Mouse (Mus musculus) liver, embryonic 16.5 days (tissue): ENCODE results near the gene Slc12a9. TPM values are rescaled to one million over a fixed set of nuclear protein-coding genes. Genes with fewer than 3 reads are reported as not detected.

Experiments
- ATAC-seq: fragments of 200-750 bp; cut with Nextera tagmentation; 2 replicates; pipeline ENCODE4 v1.8.0; 2017; ENCODE audit warnings: low read depth, mild to moderate bottlenecking, moderate number of reproducible peaks, moderate library complexity
- H3K27ac ChIP-seq: fragments of 300-500 bp; sonication (generic); 2 replicates; pipeline ENCODE4 v1.5.1; 2014; ENCODE audit warnings: mild to moderate bottlenecking, low read length
- H3K27me3 ChIP-seq: fragments of 300-500 bp; sonication (generic); 2 replicates; pipeline ENCODE4 v1.6.1; 2014; ENCODE audit warnings: low read depth, low read length, mixed read lengths; ENCODE audit not compliant: control insufficient read depth, insufficient read depth
- H3K36me3 ChIP-seq: fragments of 300-500 bp; sonication (generic); 2 replicates; pipeline ENCODE4 v1.6.1; 2014; ENCODE audit warnings: mild to moderate bottlenecking; ENCODE audit not compliant: control insufficient read depth, insufficient read depth
- H3K4me1 ChIP-seq: fragments of 300-500 bp; sonication (generic); 2 replicates; pipeline ENCODE4 v1.6.1; 2014; ENCODE audit warnings: low read depth, low read length, mixed read lengths; ENCODE audit not compliant: control insufficient read depth
- H3K4me2 ChIP-seq: fragments of 300-500 bp; sonication (generic); 2 replicates; pipeline ENCODE4 v1.6.1; 2014; ENCODE audit warnings: low read depth, low read length, mixed read lengths
- H3K4me3 ChIP-seq: fragments of 300-500 bp; sonication (generic); 2 replicates; pipeline ENCODE4 v1.5.1; 2014; ENCODE audit warnings: low read depth, mild to moderate bottlenecking, low read length
- H3K9ac ChIP-seq: fragments of 300-500 bp; sonication (generic); 2 replicates; pipeline ENCODE4 v1.6.1; 2014; ENCODE audit warnings: low read depth, low read length
- H3K9me3 ChIP-seq: fragments of 300-500 bp; sonication (generic); replicated peaks from 2 replicates; pipeline ENCODE4 v1.6.1; 2016; ENCODE audit warnings: low read length; ENCODE audit not compliant: control insufficient read depth
- WGBS: fragments of 180-500 bp; shearing (Covaris S2); extraction: QIAGEN DNeasy Blood & Tissue Kit; methylation state at CpG from one replicate; pipeline ENCODE4 v1.1.7; 2014; ENCODE audit not compliant: insufficient replicate concordance; 5-methylcytosine and 5-hydroxymethylcytosine counted together
- polyA plus RNA-seq: library from polyadenylated mRNA; unstranded; fragments of >200 nt; fragmentation: Nextera tagmentation; extraction: Ambion mirVana; gene quantifications from 2 replicates; pipeline ENCODE4 v1.2.1, GENCODE M21; 2015

Slc12a9 gene
- polyA plus RNA-seq, 1 experiment from 2014 or later: 3.0 TPM

DNA sequence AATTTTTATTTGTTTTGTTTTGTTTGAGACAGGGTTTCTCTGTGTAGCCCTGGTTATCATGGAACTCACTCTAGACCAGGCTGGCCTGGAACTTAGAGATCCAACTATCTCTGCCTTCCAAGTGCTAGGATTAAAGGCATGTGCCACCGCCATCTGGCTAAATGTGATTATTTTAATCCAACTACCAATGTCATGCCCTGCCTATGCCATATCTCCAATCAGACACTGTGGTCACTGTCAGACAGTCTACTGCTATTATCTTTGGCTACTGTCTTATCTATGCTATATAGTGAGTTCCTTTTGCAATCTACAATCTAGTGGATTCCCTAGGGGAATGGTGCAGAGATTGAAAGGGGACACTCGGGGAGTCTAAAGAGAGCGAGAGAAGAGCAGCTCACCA lies 12.4 kb downstream of the Slc12a9 start:
- H3K4me1 ChIP-seq: peaks cover 8% of the 10 kb centered on the region; the same call in 1 of the 2 replicates
- H3K4me3 ChIP-seq: no peak overlapping the region
- ATAC-seq: no peak; the same call in 1 of the 2 replicates
- H3K27me3 ChIP-seq: no peaks in the 10 kb centered on the region
- 69% methylated on average over 3 of the region's 3 CpGs for WGBS
- no peaks in the 10 kb centered on the region for H3K36me3 ChIP-seq
- H3K4me2 ChIP-seq: no peak overlapping the region
- no peak overlapping the region for H3K27ac ChIP-seq
- no peaks in the 10 kb centered on the region for H3K9me3 ChIP-seq
- no peak overlapping the region for H3K9ac ChIP-seq

DNA sequence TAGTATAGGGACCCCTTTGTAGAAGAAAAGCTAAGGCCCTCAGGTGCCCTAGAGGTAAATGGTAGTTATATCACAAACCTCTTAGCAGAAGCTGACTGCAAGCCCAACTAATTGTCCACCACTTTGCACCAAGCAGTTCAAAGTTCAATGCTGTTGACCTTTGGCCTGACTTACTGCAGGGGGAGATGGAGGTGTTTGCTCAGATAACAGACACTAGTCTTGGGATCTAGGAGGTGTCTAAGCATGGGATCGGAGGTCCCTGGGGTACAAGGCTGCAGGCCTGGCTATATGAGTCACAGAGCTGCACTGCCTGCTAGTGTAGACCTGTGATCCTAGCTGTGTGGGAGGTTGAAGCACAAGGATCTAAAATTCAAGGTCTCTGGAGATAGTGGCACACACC lies 14.8 kb downstream of the Slc12a9 start:
- Histone ChIP-seq H3K36me3 (no peaks in the 10 kb centered on the region), H3K27me3 (no peaks in the 10 kb centered on the region), H3K4me3 (no peak overlapping the region), H3K9me3 (no peaks in the 10 kb centered on the region), H3K4me1 (peaks cover 15% of the 10 kb centered on the region), H3K9ac (no peak overlapping the region), H3K4me2 (no peak overlapping the region), H3K27ac (no peak overlapping the region)
- no peak for ATAC-seq
- 54% methylated on average over 1 of the region's 1 CpGs for WGBS

DNA sequence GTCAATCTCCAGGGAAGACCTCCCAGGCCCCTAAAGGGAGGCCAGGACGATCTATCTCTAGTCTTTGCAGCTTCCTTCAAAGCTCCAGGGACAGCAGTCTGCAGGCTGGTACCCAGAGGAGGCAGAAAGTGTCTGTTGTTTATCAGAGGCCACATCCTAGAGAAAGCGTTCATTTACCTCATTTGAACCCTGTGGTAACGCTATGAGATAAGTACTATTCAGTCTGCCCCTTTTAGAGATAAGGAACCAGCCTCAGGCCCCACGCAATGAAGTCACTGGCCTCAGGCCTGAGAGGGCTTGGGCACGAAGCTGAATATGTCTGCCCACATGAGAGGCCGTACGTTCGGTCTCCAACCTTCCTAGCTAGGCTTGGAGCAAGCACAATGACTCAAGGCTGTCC lies 16.0 kb downstream of the Slc12a9 start:
- no peak overlapping the region for H3K4me3 ChIP-seq
- no peak overlapping the region for H3K4me2 ChIP-seq
- no peak overlapping the region for H3K27ac ChIP-seq
- H3K36me3 ChIP-seq: no peaks in the 10 kb centered on the region
- 35% methylated on average over 8 of the region's 8 CpGs for WGBS
- no peaks in the 10 kb centered on the region for H3K9me3 ChIP-seq
- ATAC-seq: no peak
- H3K9ac ChIP-seq: no peak overlapping the region
- peaks cover 22% of the 10 kb centered on the region for H3K4me1 ChIP-seq
- H3K27me3 ChIP-seq: no peaks in the 10 kb centered on the region

DNA sequence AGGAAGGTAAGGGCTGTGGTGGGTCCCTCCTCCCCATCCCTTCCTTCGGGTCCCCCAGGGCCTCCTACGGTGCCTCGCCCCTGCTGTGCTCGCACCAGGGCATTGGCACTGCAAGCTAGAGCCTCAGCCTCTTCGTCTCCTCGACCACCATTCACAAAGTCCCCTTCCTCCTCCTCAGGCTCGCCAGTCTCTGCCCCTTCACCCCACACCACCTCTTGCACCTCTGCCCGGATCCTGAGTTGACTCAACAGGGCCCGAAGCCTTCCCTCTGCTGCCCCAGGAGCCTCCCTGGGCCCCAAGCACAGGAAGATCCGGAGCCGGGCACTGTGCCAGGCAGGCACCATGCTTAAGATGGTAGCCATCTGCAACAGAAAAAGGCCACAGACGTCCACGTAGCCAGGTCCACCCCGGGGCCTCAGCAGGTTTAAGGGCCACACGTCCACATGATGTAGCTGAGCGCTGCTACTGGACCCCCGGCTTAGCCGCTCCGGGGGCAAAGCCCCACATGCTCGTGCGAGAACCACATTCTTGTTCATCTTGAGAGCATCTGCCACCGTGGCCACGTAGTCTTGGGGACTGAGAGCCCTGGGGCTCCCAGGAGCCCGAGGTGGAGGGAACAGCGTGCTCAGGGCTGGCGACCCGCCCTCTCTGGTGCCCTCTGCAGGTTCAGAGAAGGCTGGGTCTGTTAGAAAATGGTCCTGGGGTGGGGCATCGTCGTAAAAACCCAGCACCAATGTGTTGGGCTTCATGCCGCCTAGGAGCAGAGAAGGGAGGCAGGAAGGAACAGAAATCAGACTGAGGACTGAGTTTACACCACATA lies 18.1 kb downstream of the Slc12a9 start:
- Histone ChIP-seq H3K27ac (no peak overlapping the region), H3K9ac (no peak overlapping the region), H3K27me3 (no peaks in the 10 kb centered on the region), H3K4me1 (peaks cover 22% of the 10 kb centered on the region), H3K4me3 (no peak overlapping the region), H3K36me3 (no peaks in the 10 kb centered on the region), H3K9me3 (no peaks in the 10 kb centered on the region), H3K4me2 (no peak overlapping the region)
- 48% methylated on average over 30 of the region's 30 CpGs for WGBS
- ATAC-seq: no peak

DNA sequence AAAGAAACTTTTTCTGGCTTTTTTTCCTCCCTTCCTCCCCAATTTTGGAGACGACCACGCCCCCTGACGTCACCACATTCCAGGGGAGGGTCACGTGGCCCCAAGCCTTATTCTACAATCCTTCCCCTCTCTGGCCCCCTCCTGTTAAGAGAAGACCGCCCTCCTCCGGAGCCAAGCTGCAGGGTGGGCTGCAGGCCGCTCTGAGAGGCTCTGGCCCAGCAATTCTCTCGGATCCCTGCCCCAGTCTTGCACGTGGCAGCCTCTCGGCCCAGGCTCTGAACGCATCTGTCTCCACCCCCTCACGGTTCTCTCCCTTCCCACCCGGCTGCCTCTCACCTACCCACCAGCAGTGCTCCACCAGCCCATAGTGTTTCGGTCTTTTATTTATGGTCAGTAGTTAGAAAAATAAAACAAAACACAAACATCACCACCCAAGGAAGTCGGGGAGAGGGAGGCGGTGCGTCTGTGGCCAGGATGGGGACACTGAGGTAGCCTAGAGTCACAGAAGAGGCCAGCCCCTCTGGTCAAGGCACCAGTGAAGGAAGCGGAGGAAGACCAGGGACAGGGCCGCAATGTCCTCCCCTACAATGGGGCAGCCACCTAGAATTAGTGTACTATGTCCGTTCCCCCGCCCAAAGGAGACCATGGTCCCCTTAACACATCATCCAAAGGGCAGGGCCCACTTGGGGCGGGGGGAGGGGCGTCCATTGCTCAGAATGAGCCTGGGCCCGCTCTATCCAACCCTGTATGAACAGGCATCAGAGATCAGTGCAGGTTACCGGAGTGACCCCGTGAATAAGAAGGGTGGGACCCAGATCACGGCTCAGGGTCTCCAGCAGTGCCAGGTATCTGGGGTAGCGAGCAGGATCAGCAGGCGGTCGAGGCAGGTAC lies 19.0 kb downstream of the Slc12a9 start, which contains the start of gene Trip6:
Gene Trip6 (minus strand): TSS at position 212 of the 891 bp plus-strand sequence.
- H3K9me3 ChIP-seq: no peaks in the 10 kb centered on the region
- 34% methylated on average over 30 of the region's 30 CpGs for WGBS
- H3K36me3 ChIP-seq: peaks cover 3% of the 10 kb centered on the region; the same call in 1 of the 2 replicates
- H3K4me3 ChIP-seq: peak within 1 kb of the TSS; percentile 60
- peaks cover 22% of the 10 kb centered on the region for H3K4me1 ChIP-seq
- peak; percentile 50 for ATAC-seq
- peak within 1 kb of the TSS; percentile 24; the same call in 1 of the 2 replicates for H3K27ac ChIP-seq
- H3K9ac ChIP-seq: peak within 1 kb of the TSS; percentile 63
- peak within 1 kb of the TSS; percentile 73 for H3K4me2 ChIP-seq
- no peaks in the 10 kb centered on the region for H3K27me3 ChIP-seq

DNA sequence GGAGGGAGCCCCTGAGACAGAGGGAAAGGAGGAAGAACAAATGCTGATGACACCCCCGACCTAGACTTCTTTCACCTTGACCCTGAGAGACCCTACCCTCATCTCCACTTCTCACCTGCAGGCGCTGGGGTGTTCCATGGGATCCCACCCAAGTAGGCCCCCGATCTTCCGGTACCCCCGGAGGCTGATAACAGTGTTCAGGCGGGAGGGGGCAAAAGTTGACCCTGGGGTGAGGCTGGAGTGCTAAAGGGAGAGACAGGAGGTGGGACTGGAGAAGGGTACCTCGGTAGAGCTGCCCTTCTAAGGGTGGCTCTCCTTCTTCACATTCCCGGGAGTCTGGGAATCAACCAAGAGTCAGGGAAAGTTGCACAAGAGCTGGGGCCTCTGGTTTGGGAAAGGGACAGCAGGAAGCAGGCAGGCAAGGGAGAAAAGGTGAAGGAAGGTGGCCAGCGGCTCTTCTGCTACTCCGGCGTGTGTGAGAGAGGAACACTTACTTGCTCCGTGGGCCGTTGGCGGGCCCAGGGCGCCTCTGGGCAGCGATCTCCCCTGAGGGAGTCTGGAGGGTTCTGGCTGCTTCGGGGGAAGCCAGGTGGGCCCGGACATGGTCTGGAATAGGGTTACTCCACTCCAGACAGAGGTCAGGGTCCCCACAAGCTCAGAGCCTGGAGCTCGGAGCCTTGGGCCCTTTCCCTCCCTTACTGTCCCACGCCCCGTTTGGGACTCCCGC lies 19.8 kb downstream of the Slc12a9 start:
- peak; percentile 35; the same call in 1 of the 2 replicates for ATAC-seq

DNA sequence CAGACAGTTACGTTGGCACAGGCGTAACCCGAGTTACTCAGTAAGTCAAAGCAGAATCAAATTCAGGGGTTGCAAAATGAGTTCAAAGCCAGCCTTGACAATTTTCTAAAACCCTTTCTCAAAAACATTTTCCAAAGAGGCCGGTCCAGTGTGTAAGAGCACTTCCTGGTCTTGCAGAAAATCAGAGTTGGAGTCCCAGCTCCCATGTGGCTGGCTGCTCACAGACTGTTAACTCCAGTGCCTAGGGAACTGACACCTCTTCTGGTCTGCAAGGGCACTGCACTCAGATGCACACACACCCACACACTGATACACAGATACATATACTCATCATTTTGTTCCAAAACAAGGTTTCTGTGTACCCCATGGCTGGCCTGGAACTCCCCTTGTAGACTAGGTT lies 25.0 kb downstream of the Slc12a9 start:
- peak overlapping the region; percentile 74; the same call in 1 of the 2 replicates for H3K4me2 ChIP-seq
- ATAC-seq: no peak
- H3K36me3 ChIP-seq: peaks cover 17% of the 10 kb centered on the region
- H3K27ac ChIP-seq: peak overlapping the region; percentile 91
- H3K4me1 ChIP-seq: peaks cover 38% of the 10 kb centered on the region
- H3K4me3 ChIP-seq: peak overlapping the region; percentile 93
- no peak overlapping the region; the same call in 1 of the 2 replicates for H3K9ac ChIP-seq
- 88% methylated on average over 4 of the region's 4 CpGs for WGBS
- H3K9me3 ChIP-seq: no peaks in the 10 kb centered on the region
- no peaks in the 10 kb centered on the region for H3K27me3 ChIP-seq

More for the DNA sequence above, 19.8 kb downstream of the Slc12a9 start:
- WGBS: 5% methylated on average over 22 of the region's 22 CpGs
- peaks cover 22% of the 10 kb centered on the region for H3K4me1 ChIP-seq
- H3K4me3 ChIP-seq: peak overlapping the region; percentile 60
- no peaks in the 10 kb centered on the region for H3K9me3 ChIP-seq
- H3K27me3 ChIP-seq: no peaks in the 10 kb centered on the region
- peaks cover 8% of the 10 kb centered on the region for H3K36me3 ChIP-seq
- peak overlapping the region; percentile 63 for H3K9ac ChIP-seq
- H3K27ac ChIP-seq: peak overlapping the region; percentile 24; the same call in 1 of the 2 replicates
- H3K4me2 ChIP-seq: peak overlapping the region; percentile 73

DNA sequence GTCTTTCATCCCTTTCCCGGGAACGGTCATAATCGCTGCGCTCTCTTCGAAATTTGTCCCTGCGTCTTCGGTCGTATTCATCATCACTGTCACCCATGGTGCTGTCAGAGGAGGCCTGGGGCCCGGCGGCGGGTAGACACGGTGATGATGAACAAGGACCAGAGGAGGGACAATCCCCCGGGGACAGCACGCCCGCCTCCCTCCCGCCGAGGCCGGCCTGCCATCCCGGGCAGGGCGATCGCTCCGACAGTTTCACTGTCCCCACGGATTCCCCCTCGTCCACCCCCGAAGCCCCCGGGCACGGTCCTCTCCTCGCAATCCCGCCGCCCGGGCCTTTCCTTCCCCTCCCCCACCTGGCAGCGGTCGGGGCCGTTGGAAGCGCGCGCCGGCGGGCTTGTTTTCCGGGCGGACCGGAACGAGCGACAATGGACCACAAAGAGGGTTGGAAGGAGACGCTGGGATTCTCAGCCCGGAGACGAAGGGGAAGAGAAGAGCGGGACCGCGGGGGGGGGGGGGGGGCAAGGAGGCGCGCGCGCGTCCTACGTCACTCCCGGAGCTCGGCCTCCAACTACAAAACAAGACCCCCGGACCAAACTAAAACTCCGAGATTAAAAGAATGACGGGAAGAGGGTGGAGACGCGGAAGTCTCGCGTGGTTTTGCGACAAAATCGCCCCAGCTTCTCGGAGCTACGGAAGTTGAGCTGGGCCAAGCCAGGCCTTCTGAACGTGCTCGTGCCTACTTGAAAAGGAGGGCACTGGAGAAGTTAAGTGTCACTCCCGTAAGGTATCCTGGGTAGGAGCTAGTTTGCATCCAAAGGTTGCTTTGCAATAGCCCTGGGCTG lies 26.1 kb downstream of the Slc12a9 start, which contains the start of gene Srrt:
Gene Srrt (minus strand): TSS at position 604 of the 842 bp plus-strand sequence.
- Histone ChIP-seq H3K27ac (peak within 1 kb of the TSS; percentile 91), H3K4me3 (peak within 1 kb of the TSS; percentile 93), H3K27me3 (no peaks in the 10 kb centered on the region), H3K9ac (peak within 1 kb of the TSS; percentile 95), H3K36me3 (peaks cover 28% of the 10 kb centered on the region), H3K9me3 (no peaks in the 10 kb centered on the region), H3K4me1 (peaks cover 32% of the 10 kb centered on the region), H3K4me2 (peak within 1 kb of the TSS; percentile 74)
- under 1% methylated on average over 69 of the region's 72 CpGs for WGBS
- peak; percentile 85 for ATAC-seq
